Mouse (Mus musculus) left cerebral cortex, adult 2 months (tissue): Measurements from ENCODE around the gene Cdk14. TPM values are rescaled to one million over a fixed set of nuclear protein-coding genes. Genes with fewer than 3 reads are reported as not detected.

Source experiments
- DNase-seq, 2 experiments: peaks; one replicate each; pipeline ENCODE4 v3.0.0; 2021 to 2022; ENCODE audit warnings: low spot score in 2 of 2, mixed read lengths in 1 of 2; ENCODE audit errors: extremely low spot score in 1 of 2
- H3K27ac ChIP-seq: fragments of 200-600 bp; 2 replicates; pipeline ENCODE4 v1.8.1; 2022
- H3K4me3 ChIP-seq: fragments of 200-600 bp; 2 replicates; pipeline ENCODE4 v1.8.1; 2022
- CTCF ChIP-seq: fragments of 200-600 bp; IDR thresholded peaks from 2 replicates; pipeline ENCODE4 v1.8.1; 2022; ENCODE audit warnings: antibody characterized with exemption, mild to moderate bottlenecking, moderate library complexity
- intact Hi-C: fragments of 180-260 bp; cut with DNase I; formaldehyde crosslinking; loops from one replicate; pipeline ENCODE4 v1.15.1; 2025
- microRNA-seq, 2 experiments: library from miRNA; unstranded; fragments of <30 nt; microRNA quantifications; one replicate each; pipeline ENCODE4 v1.2.0; 2021
- total RNA-seq, 2 experiments: library from RNA; stranded (reverse); gene quantifications; 2 replicates each; pipeline ENCODE4 v1.2.3; 2021

Cdk14 gene
- total RNA-seq, 2 experiments from 2014 or later: 199 to 207 TPM

DNA sequence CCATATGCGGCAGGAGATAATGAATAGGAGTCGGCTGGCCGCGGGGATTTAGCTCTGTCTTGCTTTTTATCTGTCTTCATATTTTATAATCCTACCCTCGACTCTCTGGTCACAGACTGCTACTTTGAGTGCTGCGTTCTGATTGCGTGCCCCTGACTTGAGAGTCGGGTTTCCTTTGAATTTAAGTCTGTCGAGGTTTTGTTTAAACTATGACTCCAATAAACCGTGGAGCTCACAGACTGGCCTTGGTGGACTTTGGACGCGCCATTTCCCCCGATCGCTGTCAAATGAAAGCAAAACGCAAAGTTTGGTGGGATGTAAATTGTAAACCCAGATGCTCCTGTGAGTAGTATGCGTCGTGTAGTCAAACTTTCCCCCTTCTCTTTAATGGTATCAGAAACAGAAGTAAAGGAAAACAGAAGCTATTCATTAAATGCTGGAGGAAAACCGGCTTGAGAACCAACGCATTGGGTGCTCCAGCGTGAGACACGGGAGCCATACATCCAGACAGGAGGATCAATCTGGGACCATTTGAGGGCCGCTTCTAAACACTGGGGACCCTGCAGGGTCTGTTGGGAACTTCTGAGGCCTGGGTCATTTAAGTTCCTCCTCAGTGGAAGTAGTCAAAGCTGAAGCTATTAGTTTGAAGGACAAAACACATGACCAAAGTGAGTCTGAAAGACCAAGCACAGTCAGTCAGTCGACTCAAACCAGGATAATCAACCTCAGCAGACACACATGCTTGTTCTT lies 661.6 kb downstream of the Cdk14 start:
- no peak for DNase-seq
- H3K4me3 ChIP-seq: peak overlapping the region; percentile 86
- intact Hi-C loops: loop anchor here (2.0 to 5.0 kb wide), 4 partner anchors 109 to 496 kb away; no protein-coding TSS in a partner anchor
- H3K27ac ChIP-seq: peak overlapping the region; percentile 74
- TF ChIP-seq CTCF: no peak

DNA sequence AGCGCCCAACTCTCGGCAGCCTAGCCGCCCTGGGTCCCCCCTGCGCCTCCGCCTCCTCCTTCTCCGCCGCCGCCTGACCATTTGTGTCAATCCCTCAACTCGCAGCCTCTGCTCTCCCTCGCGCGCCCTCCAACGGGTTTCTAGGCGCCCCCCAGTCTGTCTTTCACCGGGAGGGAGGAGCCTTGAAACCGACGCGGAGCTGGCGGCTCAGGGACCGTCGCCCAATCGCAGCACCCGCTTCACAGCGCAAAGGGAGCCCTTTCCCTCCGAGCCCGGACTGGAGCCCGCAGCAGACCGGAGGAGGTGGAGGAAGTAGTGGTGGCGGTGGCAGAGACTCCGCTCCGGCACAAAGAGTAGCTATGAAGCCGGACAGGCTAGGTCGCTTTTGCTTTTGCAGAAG lies 662.2 kb downstream of the Cdk14 start, which contains the start of gene Fzd1:
Fzd1 (minus strand) TSS at position 134 of the 400 bp plus-strand sequence.
- H3K27ac ChIP-seq: peak within 1 kb of the TSS; percentile 82
- TF ChIP-seq CTCF: no peak; the same call in 1 of the 2 replicates
- intact Hi-C loops: loop anchor here (2.0 to 5.0 kb wide), 4 partner anchors 109 to 495 kb away; no protein-coding TSS in a partner anchor
- peak; percentile 87 for DNase-seq
- peak within 1 kb of the TSS; percentile 86 for H3K4me3 ChIP-seq

DNA sequence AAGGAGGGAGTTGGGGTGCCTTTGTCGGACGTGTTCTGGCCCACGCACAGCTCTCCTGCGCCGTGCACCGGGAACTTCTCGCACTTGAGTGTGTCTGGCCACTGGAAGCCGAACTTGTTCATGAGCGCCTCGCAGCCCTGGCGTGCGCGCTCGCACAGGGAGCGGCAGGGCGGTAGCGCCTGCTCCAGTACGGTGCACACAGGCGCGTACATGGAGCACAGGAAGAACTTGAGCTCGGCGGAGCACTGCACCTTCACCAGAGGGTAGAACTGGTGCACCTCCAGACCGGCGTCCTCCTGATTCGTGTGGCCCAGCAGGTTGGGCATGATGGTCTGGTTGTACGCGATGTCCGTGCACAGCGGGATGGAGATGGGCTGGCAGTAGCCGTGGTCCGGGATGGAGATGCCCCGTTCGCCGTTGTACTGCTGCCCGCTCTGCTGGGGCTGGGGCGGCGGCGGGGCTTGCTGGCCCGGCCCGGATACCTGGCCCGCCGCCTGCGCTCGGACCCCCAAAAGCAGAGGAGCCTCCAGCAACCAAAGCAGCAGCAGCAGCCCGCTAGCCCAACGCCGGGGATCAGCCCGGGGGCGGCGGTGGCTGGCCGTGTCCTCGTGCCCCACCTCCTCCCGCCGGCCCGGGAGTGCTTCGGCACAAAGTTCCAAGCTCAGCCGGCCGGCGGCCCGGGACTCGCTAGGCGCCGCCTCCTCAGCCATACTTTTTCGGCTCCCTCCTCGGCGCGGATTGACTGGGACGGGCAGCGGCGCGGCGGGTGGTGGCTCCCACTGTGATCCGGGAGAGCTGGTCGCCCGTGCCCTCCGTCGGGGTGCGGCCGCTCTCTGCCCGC lies 663.0 kb downstream of the Cdk14 start:
- peak; percentile 41 to 58 for DNase-seq
- Histone ChIP-seq H3K4me3 (peak overlapping the region; percentile 86), H3K27ac (peak overlapping the region; percentile 82)
- no peak for TF ChIP-seq CTCF
- intact Hi-C loops: loop anchor here (5.0 kb wide), 3 partner anchors 110 to 260 kb away; no protein-coding TSS in a partner anchor

DNA sequence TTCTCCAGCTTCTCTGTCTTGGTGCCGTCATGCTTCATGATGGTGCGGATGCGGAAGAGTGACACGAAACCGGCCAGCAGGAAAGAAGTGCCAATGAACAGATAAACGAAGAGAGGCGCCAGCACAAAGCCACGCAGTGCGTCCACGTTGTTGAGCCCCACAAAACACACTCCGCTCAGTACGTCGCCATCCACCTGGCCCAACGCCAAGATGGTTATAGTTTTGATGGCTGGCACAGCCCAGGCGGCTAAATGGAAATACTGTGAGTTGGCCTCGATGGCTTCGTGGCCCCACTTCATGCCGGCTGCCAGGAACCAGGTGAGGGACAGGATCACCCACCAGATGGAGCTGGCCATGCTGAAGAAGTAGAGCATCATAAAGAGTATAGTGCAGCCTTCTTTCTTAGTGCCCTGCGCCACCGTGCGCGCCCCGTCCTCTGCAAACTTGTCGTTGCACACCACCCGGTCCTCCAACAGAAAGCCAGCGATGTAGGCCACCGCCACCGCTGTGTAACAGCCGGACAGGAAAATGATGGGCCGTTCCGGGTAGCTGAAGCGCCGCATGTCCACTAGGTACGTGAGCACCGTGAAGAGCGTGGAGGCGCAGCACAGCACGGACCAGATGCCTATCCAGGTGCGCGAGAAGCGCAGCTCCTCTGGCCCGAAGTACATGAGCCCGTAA lies 664.0 kb downstream of the Cdk14 start:
- peak; percentile 18 to 26 for DNase-seq
- intact Hi-C loops: loop anchor here (5.0 kb wide), 3 partner anchors 111 to 259 kb away; no protein-coding TSS in a partner anchor
- peak overlapping the region; percentile 86 for H3K4me3 ChIP-seq
- no peak for TF ChIP-seq CTCF
- H3K27ac ChIP-seq: no peak overlapping the region

DNA sequence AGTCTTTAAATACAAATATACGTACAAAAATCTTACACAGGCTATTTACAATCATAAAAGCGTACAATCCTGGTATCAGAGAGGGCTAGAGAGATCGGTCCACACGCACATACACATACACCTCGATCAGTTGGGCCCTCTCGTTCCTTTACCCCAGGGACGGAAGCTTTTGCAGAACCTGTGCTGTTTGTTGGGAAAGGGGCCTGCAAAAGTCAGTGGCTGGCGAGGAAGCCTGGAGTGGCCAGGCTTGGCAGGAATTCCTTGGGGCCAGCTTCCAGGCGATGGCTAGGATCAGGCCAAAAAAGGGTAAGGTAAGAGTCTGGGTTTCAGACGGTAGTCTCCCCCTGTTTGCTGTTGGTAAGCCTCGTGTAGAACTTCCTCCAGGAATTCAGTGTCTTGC lies 664.8 kb downstream of the Cdk14 start:
- Histone ChIP-seq H3K27ac (no peak overlapping the region), H3K4me3 (no peak overlapping the region; the same call in 1 of the 2 replicates)
- no peak for TF ChIP-seq CTCF
- intact Hi-C loops: loop anchor here (5.0 kb wide), 3 partner anchors 112 to 258 kb away; no protein-coding TSS in a partner anchor
- DNase-seq: no peak

DNA sequence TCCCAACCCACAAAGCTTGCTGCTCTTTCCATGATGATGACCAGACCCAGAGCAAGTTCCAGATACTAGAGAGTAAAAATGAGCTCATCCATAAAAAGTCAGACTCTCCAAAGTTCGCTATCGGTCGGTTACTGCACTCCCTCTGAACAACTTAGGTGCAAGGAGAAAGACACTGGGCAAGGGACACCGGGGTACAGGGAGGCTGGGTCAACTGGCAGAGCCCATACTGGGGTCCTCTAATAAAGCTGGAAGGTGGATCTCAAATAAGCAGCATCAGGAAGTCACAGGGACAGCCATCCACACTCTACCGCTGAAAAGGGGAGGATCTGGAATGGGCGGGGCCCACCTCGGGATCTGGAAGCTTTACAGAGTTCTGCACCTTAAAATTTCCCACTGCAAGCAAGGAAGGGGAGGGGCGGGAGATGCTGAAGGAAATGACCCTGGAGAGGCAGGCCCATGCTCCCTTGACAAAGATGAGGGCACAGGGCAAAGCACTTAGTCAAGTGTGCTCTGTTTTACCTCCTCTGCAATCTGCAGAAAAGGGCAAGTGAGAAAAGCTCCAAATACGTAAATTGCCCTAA lies 665.3 kb downstream of the Cdk14 start:
- no peak for TF ChIP-seq CTCF
- intact Hi-C loops: loop anchor here (5.0 kb wide), 3 partner anchors 113 to 257 kb away; no protein-coding TSS in a partner anchor
- Histone ChIP-seq H3K27ac (no peak overlapping the region), H3K4me3 (peak overlapping the region; percentile 13)
- DNase-seq: no peak

Small RNAs within 50 kb of the gene (microRNA-seq; reads per million reads assigned to microRNA genes)
- gene Gm25037: 0 reads per million in 2 experiments
- gene Gm44483: 0 reads per million in 2 experiments

Other genes with a start within 250 kb of the Cdk14 start
- under 1 TPM in 1 of 2 experiments, not detected in 1; 0.70 TPM for gene 1700015F17Rik, start 58.8 kb upstream of the Cdk14 start, total RNA-seq
- gene Cldn12, start 94.6 kb upstream of the Cdk14 start, total RNA-seq: 10 to 100 TPM; 40.5 to 45.1 TPM
- 10 to 100 TPM; 10.8 to 12.0 TPM for gene Gtpbp10, start 139.2 kb upstream of the Cdk14 start, total RNA-seq
- gene Gm8773, start 153.5 kb upstream of the Cdk14 start, total RNA-seq: not detected
- gene Cfap69, start 243.9 kb upstream of the Cdk14 start, total RNA-seq: 10 to 100 TPM; 21.5 to 28.2 TPM